Mouse (Mus musculus) gastrocnemius, postnatal 36 days (tissue): Measurements from ENCODE around the gene Zdhhc20. TPM values are rescaled to one million over a fixed set of nuclear protein-coding genes. Genes with fewer than 3 reads are reported as not detected.

ENCODE experiments used
- DNase-seq, 2 experiments: peaks; one replicate each; pipeline ENCODE4 v3.0.0; 2022
- intact Hi-C: fragments of 180-260 bp; cut with DNase I; formaldehyde crosslinking; loops from one replicate; pipeline ENCODE4 v1.15.1; 2025
- total RNA-seq, 2 experiments: library from RNA; stranded (reverse); gene quantifications; 2 replicates each; pipeline ENCODE4 v1.2.3; 2021

Gene Zdhhc20
- total RNA-seq, 2 experiments from 2014 or later, result 4.2 to 4.8 TPM

- intact Hi-C loops, result no loop called here
- DNase-seq, result no peak
These were observed 45.5 kb downstream of the Zdhhc20 start for GRCm38 (mm10) chr14:57844535-57844934.

- DNase-seq, result no peak
- intact Hi-C loops, result no loop called here
These were observed 54.9 kb downstream of the Zdhhc20 start for GRCm38 (mm10) chr14:57835157-57835556.

GRCm38 (mm10) chr14:57833526-57833925 lies 56.5 kb downstream of the Zdhhc20 start:
- DNase-seq, result no peak
- intact Hi-C loops, result no loop called here

GRCm38 (mm10) chr14:57827284-57827683 lies 62.8 kb downstream of the Zdhhc20 start:
- intact Hi-C loops, result loop anchor here (5.0 kb wide), 2 partner anchors 50 to 85 kb away; no protein-coding TSS in a partner anchor
- DNase-seq, result no peak

GRCm38 (mm10) chr14:57825788-57826751 lies 64.0 kb downstream of the Zdhhc20 start, which contains the start of the genes Ska3 and Mrpl57:
Gene Ska3 (minus strand): TSS chr14:57826185.
Gene Mrpl57 (plus strand): TSS chr14:57826234.
- peak; percentile 89 to 90 for DNase-seq
- intact Hi-C loops, result loop anchor here (5.0 kb wide), 2 partner anchors 51 to 86 kb away; no protein-coding TSS in a partner anchor

GRCm38 (mm10) chr14:57820839-57821238 lies 69.2 kb downstream of the Zdhhc20 start:
- DNase-seq, result no peak
- intact Hi-C loops, result no loop called here

GRCm38 (mm10) chr14:57811844-57812243 lies 78.2 kb downstream of the Zdhhc20 start:
- DNase-seq, result no peak
- intact Hi-C loops, result no loop called here

- no peak for DNase-seq
- intact Hi-C loops, result no loop called here
These were observed 79.2 kb downstream of the Zdhhc20 start for GRCm38 (mm10) chr14:57810886-57811285.

- no peak for DNase-seq
These were observed 81.5 kb downstream of the Zdhhc20 start for GRCm38 (mm10) chr14:57808558-57808957.

GRCm38 (mm10) chr14:57803731-57804130 lies 86.3 kb downstream of the Zdhhc20 start:
- DNase-seq, result no peak
- intact Hi-C loops, result loop anchor here (10.0 kb wide), 1 partner anchor 119 kb away; no protein-coding TSS in a partner anchor

More at GRCm38 (mm10) chr14:57808558-57808957, 81.5 kb downstream of the Zdhhc20 start:
- intact Hi-C loops, result loop anchor here (10.0 kb wide), 1 partner anchor 124 kb away; no protein-coding TSS in a partner anchor

GRCm38 (mm10) chr14:57797991-57798931 lies 91.8 kb downstream of the Zdhhc20 start, which contains the start of gene Sap18:
Gene Sap18 (plus strand): TSS chr14:57798180.
- DNase-seq, result peak; percentile 93 to 95
- intact Hi-C loops, result loop anchor here (5.0 kb wide), 1 partner anchor 51 kb away; the partner anchor contains the start of gene Gm49361

GRCm38 (mm10) chr14:57797551-57797950 lies 92.5 kb downstream of the Zdhhc20 start:
- DNase-seq, result no peak
- intact Hi-C loops, result loop anchor here (5.0 kb wide), 1 partner anchor 50 kb away; the partner anchor contains the start of gene Gm49361

- intact Hi-C loops, result no loop called here
These were observed 98.9 kb downstream of the Zdhhc20 start for GRCm38 (mm10) chr14:57791171-57791570.

GRCm38 (mm10) chr14:57789759-57790158 lies 100.3 kb downstream of the Zdhhc20 start:
- DNase-seq, result no peak
- intact Hi-C loops, result loop anchor here (5.0 kb wide), 1 partner anchor 37 kb away; no protein-coding TSS in a partner anchor

More at GRCm38 (mm10) chr14:57791171-57791570, 98.9 kb downstream of the Zdhhc20 start:
- no peak for DNase-seq

GRCm38 (mm10) chr14:57789311-57789710 lies 100.8 kb downstream of the Zdhhc20 start:
- intact Hi-C loops, result loop anchor here (5.0 kb wide), 1 partner anchor 37 kb away; no protein-coding TSS in a partner anchor
- no peak for DNase-seq

GRCm38 (mm10) chr14:57787406-57787805 lies 102.7 kb downstream of the Zdhhc20 start:
- intact Hi-C loops, result loop anchor here (5.0 kb wide), 1 partner anchor 35 kb away; no protein-coding TSS in a partner anchor
- DNase-seq, result no peak
